Mouse (Mus musculus) forebrain, embryonic 14.5 days (tissue): ENCODE data around the gene Ift57. TPM values are rescaled to one million over a fixed set of nuclear protein-coding genes. Genes with fewer than 3 reads are reported as not detected.

Source experiments
- ATAC-seq: fragments of 200-750 bp; cut with Nextera tagmentation; 2 replicates; pipeline ENCODE4 v1.8.0; 2017; ENCODE audit warnings: mild to moderate bottlenecking, moderate library complexity
- DNase-seq: peaks from one replicate; pipeline ENCODE4 v3.0.0-alpha.2; 2015; ENCODE audit warnings: low spot score
- H3K27ac ChIP-seq: fragments of 300-500 bp; sonication (generic); 2 replicates; pipeline ENCODE4 v1.5.1; 2014; ENCODE audit warnings: low read depth, mild to moderate bottlenecking, control low read depth, low read length, moderate library complexity
- H3K27me3 ChIP-seq: fragments of 300-500 bp; sonication (generic); replicated peaks from 2 replicates; pipeline ENCODE4 v1.6.1; 2014; ENCODE audit warnings: low read length, control low read depth, mixed read lengths; ENCODE audit not compliant: control insufficient read depth, insufficient read depth
- H3K36me3 ChIP-seq: fragments of 300-500 bp; sonication (generic); 2 replicates; pipeline ENCODE4 v1.6.1; 2014; ENCODE audit warnings: low read length, control low read depth; ENCODE audit not compliant: control insufficient read depth, insufficient read depth
- H3K4me1 ChIP-seq: fragments of 300-500 bp; sonication (generic); 2 replicates; pipeline ENCODE4 v1.6.1; 2014; ENCODE audit warnings: antibody characterized with exemption, low read length, control low read depth; ENCODE audit not compliant: control insufficient read depth, insufficient read depth
- H3K4me2 ChIP-seq: fragments of 300-500 bp; sonication (generic); 2 replicates; pipeline ENCODE4 v1.6.1; 2014; ENCODE audit warnings: mild to moderate bottlenecking, control low read depth, low read length
- H3K4me3 ChIP-seq: fragments of 300-500 bp; sonication (generic); 2 replicates; pipeline ENCODE4 v1.5.1; 2014; ENCODE audit warnings: low read depth, low read length, control low read depth
- H3K9ac ChIP-seq: fragments of 300-500 bp; sonication (generic); 2 replicates; pipeline ENCODE4 v1.6.1; 2014; ENCODE audit warnings: mild to moderate bottlenecking, low read length, control low read depth, moderate library complexity
- H3K9me3 ChIP-seq: fragments of 300-500 bp; sonication (generic); replicated peaks from 2 replicates; pipeline ENCODE4 v1.6.1; 2016; ENCODE audit warnings: low read length, control low read depth, mixed read lengths; ENCODE audit not compliant: control insufficient read depth
- WGBS: fragments of 180-500 bp; shearing (Covaris S2); extraction: QIAGEN DNeasy Blood & Tissue Kit; methylation state at CpG from one replicate; pipeline ENCODE4 v1.1.7; 2014; 5-methylcytosine and 5-hydroxymethylcytosine counted together
- polyA plus RNA-seq: library from polyadenylated mRNA; unstranded; fragments of >200 nt; fragmentation: Nextera tagmentation; extraction: Ambion mirVana; gene quantifications from 2 replicates; pipeline ENCODE4 v1.2.1, GENCODE M21; 2014

Gene Ift57
- polyA plus RNA-seq, 1 experiment from 2014 or later: 38.1 TPM

DNA sequence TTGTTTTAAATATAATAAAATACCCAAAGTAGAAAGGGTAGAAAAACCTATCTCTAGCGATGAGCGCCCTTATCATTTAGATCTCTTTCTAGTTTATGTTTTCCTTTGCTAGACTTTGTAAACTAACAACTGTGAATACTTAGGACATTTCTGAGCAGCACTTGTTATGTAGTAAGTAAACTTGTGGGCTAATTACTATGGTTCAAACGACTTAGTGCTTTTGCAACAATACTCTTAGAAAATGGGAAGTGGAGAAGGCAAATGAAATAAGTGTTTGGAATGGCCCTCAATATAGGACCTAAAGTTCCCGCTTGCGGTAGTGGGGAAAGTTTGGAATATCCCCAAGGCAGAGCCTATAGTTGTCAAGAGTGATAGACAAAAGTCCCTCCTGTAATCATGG, 788 bp downstream of the Ift57 start:
- Histone ChIP-seq H3K9me3 (no peaks in the 10 kb centered on the region), H3K9ac (peak overlapping the region; percentile 54; the same call in 1 of the 2 replicates), H3K4me3 (peak overlapping the region; percentile 44), H3K36me3 (no peaks in the 10 kb centered on the region), H3K27ac (no peak overlapping the region), H3K27me3 (no peaks in the 10 kb centered on the region), H3K4me2 (peak overlapping the region; percentile 49), H3K4me1 (peaks cover 6% of the 10 kb centered on the region; the same call in 1 of the 2 replicates)
- ATAC-seq: no peak
- DNase-seq: no peak
- WGBS: 28% methylated on average over 5 of the region's 5 CpGs

DNA sequence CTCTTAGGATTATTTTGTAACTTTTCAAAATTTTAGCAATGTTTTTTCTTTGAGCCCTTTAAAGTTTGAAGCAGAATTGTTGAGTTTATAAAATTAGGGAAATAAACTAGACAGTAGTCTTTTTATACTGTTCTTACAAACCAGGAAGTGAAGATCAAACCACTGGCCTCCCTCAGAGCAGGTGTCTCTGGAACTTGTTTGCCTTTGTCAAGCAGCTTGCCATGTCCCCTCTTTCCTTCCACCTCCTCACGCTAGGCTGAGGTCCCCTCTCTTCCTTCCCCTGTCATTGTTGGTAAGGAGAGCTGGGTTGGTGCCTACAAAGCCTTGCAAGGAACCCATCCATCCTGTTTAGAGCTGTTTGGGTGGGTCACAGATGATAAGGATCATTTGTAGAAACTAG, 9.0 kb downstream of the Ift57 start:
- ATAC-seq: no peak
- no peak overlapping the region for H3K4me2 ChIP-seq
- no peak for DNase-seq
- H3K4me3 ChIP-seq: no peak overlapping the region
- H3K9ac ChIP-seq: no peak overlapping the region
- 75% methylated on average over 1 of the region's 1 CpGs for WGBS
- H3K9me3 ChIP-seq: no peaks in the 10 kb centered on the region
- H3K4me1 ChIP-seq: no peaks in the 10 kb centered on the region
- peaks cover 14% of the 10 kb centered on the region for H3K36me3 ChIP-seq
- no peak overlapping the region for H3K27ac ChIP-seq
- no peaks in the 10 kb centered on the region for H3K27me3 ChIP-seq

DNA sequence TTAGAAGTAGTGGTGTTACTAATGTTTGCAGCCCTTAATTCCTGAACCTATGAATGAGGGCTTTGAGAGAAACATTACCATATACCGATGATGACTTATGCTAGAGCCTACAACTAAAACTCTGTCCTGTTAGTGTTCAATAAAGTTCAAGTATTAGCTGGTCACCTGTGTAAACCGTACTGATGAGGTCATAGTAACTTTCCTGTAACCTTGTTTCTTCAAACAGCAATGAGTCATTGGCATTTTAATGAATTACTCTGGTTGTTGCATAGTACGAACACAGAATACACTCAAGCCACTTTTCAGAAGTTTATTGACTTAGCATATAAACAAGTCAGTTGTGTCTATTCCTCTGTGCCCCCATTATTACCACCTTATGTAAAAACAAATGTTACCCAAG, 11.2 kb downstream of the Ift57 start:
- Histone ChIP-seq H3K9ac (no peak overlapping the region), H3K9me3 (no peaks in the 10 kb centered on the region), H3K4me1 (no peaks in the 10 kb centered on the region), H3K27me3 (no peaks in the 10 kb centered on the region), H3K4me2 (no peak overlapping the region), H3K4me3 (no peak overlapping the region), H3K27ac (no peak overlapping the region), H3K36me3 (peaks cover 14% of the 10 kb centered on the region)
- DNase-seq (no peak), ATAC-seq (no peak)
- 96% methylated on average over 3 of the region's 3 CpGs for WGBS

DNA sequence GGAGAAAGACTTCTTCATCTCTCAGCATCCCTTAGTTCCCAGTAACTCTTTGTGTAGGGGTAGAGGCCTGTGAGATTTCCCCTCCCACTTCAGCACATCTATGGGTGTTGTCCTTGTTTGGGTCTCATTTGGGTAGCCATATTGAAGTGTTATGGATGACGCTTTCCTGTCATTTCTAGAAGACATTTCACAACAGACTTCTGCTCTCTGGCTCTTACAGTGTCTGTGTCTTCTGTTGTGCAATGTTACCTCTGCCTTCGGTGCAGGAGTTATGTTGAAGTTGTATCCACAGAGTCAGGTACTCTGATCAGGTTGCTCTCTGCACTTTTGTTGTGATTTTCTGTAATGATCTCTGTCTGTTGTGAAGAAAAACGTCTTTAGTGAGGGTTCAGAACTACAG, 14.3 kb downstream of the Ift57 start:
- H3K4me3 ChIP-seq: no peak overlapping the region
- H3K27ac ChIP-seq: no peak overlapping the region
- ATAC-seq: no peak
- H3K36me3 ChIP-seq: peaks cover 14% of the 10 kb centered on the region
- no peaks in the 10 kb centered on the region for H3K4me1 ChIP-seq
- no peak overlapping the region for H3K4me2 ChIP-seq
- no peaks in the 10 kb centered on the region for H3K9me3 ChIP-seq
- 81% methylated on average over 3 of the region's 3 CpGs for WGBS
- no peak overlapping the region for H3K9ac ChIP-seq
- no peaks in the 10 kb centered on the region for H3K27me3 ChIP-seq
- no peak for DNase-seq

DNA sequence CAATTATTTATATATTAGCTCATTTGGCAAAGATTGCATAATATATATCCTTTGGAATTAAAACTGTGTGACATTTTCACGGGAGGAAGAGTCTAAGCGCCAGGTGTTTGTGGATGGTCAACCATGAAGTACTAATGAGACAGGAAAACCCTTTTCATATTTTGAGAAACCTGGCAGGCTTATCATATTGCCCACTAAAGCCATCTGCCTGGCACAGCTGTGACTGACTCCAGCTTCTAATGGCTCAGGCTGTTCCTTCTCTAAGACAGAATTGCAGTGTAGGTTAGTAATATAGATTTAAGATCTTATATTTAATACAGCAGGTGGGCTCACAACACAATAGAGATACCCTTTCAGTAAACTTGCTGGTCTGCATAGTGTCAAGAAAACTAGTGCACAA, 21.6 kb downstream of the Ift57 start:
- 72% methylated on average over 2 of the region's 2 CpGs for WGBS
- ATAC-seq (peak; percentile 16; the same call in 1 of the 2 replicates), DNase-seq (peak; percentile 36)
- no peak overlapping the region for H3K4me3 ChIP-seq
- no peak overlapping the region for H3K9ac ChIP-seq
- H3K27me3 ChIP-seq: no peaks in the 10 kb centered on the region
- H3K36me3 ChIP-seq: no peaks in the 10 kb centered on the region
- H3K9me3 ChIP-seq: no peaks in the 10 kb centered on the region
- no peak overlapping the region for H3K27ac ChIP-seq
- no peak overlapping the region for H3K4me2 ChIP-seq
- H3K4me1 ChIP-seq: peaks cover 14% of the 10 kb centered on the region

DNA sequence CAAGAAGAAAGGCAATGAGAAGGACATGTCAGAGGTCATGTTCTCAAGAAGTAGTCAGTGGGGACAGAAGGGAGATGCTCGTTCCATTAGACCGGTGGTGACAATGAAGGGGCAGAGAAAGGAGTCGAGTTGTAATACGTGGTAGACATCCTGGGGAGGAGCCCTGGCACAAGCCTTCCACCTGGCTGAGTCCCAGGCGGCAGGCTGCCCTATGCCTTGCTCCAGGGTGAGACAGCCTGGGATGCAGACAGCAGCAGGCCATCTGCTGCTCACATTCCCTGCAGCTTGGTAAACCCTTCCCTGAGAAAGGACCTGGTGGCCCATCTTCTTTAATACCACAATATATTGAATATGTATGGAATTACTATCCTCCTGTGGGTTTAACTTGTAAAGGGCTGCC, 22.6 kb downstream of the Ift57 start:
- H3K27ac ChIP-seq: 0 out of 2 replicates have a peak overlapping the region, but pooled peaks have one; percentile 33
- ATAC-seq (peak; percentile 85), DNase-seq (peak; percentile 52)

DNA sequence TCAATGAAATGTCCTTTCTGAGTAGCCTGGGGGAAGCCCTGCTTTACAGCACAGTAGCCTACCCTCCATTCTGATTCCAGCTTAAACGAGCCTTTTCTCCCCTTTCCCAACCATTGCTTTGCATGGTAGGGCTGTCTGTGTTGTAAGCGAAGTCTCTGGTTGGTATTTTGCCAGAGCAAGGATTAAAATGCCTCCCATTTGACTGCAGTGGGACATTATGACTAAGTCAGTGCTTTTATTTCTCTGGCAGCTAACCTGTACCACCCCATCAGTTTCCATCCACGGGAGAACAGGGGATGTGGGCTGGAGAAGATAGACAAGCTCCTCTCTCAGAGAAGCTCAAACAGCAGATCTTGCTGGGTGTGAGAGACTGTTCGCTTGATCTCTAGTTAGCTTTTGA, 24.2 kb downstream of the Ift57 start:
- no peak for ATAC-seq
- 38% methylated on average over 4 of the region's 4 CpGs for WGBS
- DNase-seq: peak; percentile 27

More for the DNA sequence above, 22.6 kb downstream of the Ift57 start:
- Histone ChIP-seq H3K4me1 (peaks cover 14% of the 10 kb centered on the region), H3K9me3 (no peaks in the 10 kb centered on the region), H3K4me2 (no peak overlapping the region), H3K9ac (no peak overlapping the region), H3K27me3 (no peaks in the 10 kb centered on the region), H3K36me3 (no peaks in the 10 kb centered on the region), H3K4me3 (no peak overlapping the region)
- 29% methylated on average over 5 of the region's 5 CpGs for WGBS

DNA sequence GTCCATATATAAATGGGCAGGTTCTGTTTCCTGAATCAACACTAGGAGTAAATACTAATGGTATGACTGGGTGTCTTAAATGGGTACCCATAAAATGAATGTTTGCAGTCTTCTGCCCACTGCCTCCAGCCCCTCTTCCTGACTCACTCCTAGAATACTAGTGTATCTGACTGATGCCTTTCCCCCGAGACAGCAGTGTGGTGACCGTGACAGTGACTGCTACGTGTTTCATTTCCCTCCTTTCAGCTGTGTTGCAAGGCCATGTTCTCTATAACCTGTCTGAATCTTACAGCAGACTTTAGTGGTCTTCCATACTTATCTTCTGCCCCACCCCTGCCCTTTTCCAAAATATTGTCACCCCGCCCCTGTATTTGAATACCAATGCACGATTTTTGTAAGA, 25.2 kb downstream of the Ift57 start:
- Histone ChIP-seq H3K9me3 (no peaks in the 10 kb centered on the region), H3K36me3 (no peaks in the 10 kb centered on the region), H3K27ac (no peak overlapping the region), H3K4me2 (no peak overlapping the region), H3K4me1 (peaks cover 14% of the 10 kb centered on the region), H3K9ac (no peak overlapping the region), H3K4me3 (no peak overlapping the region), H3K27me3 (no peaks in the 10 kb centered on the region)
- ATAC-seq: no peak
- no peak for DNase-seq
- 87% methylated on average over 5 of the region's 5 CpGs for WGBS

More for the DNA sequence above, 24.2 kb downstream of the Ift57 start:
- Histone ChIP-seq H3K9me3 (no peaks in the 10 kb centered on the region), H3K27ac (no peak overlapping the region), H3K9ac (no peak overlapping the region), H3K4me1 (peaks cover 14% of the 10 kb centered on the region), H3K4me2 (no peak overlapping the region), H3K36me3 (no peaks in the 10 kb centered on the region), H3K4me3 (no peak overlapping the region), H3K27me3 (no peaks in the 10 kb centered on the region)

DNA sequence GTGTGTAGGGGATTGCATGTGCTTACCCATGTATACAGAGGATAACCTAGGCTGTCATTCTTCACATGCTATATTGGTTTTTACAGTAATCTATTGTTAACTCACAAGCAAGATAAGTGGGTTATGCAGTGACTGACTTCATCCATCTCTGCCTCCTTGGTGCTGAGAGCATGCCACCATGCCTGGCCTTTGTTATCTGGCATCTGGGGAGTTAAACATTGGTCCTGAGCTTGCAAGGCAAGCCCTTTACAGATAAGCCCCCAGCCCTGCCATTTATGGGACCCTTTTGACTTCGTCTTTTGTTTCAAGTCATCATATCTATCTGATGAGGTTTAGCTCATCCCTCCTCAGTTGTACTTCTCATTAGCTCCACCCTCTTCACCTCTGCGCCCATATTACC, 25.9 kb downstream of the Ift57 start:
- H3K9me3 ChIP-seq: no peaks in the 10 kb centered on the region
- peaks cover 14% of the 10 kb centered on the region for H3K4me1 ChIP-seq
- H3K27me3 ChIP-seq: no peaks in the 10 kb centered on the region
- no peak for DNase-seq
- no peak overlapping the region for H3K4me3 ChIP-seq
- H3K9ac ChIP-seq: no peak overlapping the region
- H3K36me3 ChIP-seq: no peaks in the 10 kb centered on the region
- no peak for ATAC-seq
- no peak overlapping the region for H3K4me2 ChIP-seq
- H3K27ac ChIP-seq: no peak overlapping the region
- 92% methylated on average over 2 of the region's 2 CpGs for WGBS
